Mouse (Mus musculus): ENCODE results near the gene Retreg2. TPM values are rescaled to one million over a fixed set of nuclear protein-coding genes. Genes with fewer than 3 reads are reported as not detected.

The Retreg2 gene
- 177 TPM for polyA plus RNA-seq (2015; fragmentation: Illumina TruSeq; extraction: RNeasy Lipid Tissue Mini Kit (QIAGEN cat#74804); ENCODE audit: low read depth, low replicate concordance)

DNA sequence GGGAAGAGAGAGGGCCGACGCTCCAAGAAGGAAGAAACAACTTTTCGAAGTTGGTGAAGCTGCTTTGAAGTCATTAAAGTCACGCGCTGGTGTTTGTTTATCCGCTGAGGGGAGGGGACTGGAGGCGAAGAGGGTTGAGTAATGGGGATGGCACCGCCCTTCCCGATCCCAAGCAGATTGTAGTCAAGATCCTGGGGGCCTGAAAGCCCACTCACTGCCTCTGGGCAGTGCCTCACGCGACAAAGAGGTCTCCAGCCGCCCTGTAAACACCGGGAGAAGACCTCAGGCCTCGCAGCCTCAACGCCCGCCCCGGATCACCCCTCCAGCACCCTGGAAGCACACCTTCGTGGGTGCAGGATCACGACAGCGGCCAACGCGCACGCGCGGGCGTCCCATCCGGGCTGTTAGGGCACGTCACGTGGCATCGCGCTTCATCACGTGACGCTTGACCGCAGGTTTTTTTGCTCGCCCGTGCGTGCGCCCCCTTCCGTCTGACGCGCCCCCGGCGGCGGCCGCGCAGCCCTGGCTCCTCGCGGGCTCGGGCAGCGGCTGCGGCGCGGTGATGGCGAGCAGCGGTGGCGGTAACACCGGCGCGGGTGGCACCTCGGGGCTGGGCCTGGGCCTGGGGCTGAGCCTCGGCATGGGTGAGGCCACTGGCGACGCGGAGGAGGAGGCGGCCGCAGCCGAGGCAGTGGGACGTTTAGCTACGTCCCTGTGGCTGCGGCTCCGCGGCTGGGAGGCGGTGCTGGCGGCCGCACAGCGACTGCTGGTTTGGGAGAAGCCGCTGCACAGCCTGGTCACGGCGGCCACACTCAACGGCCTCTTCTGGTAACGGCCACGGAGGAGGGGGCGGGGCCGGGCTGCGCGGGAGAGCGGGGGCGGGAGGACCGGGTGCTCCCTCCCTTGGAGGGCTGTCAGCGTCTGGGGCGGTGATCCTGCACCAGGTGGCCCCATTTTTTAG, at the start of gene Retreg2, which contains the start of gene Cnppd1:
TSS of gene Retreg2 (plus strand) at position 478 of the 961 bp plus-strand sequence.
TSS of gene Cnppd1 (minus strand) at position 411 of the 961 bp plus-strand sequence.

DNA sequence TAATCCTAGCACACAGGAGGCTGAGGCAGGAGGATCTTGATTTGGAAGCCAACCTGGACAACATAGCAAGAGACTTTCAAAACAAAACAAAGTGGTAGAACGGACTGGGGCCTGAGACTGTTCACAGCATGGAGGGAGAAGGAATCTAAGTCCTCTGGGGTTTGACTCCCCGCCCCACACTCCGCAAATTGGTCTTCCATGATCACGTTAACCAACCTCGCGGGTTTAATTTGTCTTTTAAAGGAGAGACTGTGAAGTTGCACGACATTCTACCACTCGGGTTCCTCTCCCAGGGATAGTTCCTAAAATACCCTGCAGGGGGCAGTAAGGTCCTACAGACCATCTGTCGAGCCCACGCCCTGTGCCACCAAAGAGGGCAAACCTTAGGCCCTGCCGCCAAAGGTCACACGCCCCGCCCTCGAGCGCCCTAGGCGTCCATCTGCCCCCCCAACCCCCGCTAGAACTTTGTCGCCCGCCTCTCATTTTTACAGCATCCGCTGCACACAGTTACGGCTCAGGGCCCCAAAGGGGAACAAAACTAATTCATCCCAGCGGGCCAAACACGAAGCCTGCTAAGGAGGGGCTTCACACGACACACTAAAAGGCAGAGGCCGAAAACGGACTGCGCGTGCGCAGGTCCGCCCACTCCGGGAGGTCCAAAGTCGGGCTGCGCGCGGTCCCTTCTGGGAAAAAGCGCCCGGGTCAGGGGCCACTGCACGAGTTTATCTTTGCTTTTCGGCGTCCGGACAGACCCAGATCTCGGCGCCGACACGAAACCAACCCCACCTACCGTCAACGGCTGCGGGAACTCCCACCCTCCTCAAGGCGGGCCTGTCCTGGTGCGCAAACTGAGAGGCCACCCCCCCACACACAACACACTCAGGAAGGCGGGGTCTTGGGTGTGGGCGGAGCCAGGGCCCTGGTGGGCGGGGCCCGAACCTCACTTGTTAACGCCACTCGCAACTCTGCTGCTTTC, 17.9 kb upstream of the Retreg2 start, which contains the start of gene Nhej1:
TSS of gene Nhej1 (minus strand) at position 855 of the 976 bp plus-strand sequence.

DNA sequence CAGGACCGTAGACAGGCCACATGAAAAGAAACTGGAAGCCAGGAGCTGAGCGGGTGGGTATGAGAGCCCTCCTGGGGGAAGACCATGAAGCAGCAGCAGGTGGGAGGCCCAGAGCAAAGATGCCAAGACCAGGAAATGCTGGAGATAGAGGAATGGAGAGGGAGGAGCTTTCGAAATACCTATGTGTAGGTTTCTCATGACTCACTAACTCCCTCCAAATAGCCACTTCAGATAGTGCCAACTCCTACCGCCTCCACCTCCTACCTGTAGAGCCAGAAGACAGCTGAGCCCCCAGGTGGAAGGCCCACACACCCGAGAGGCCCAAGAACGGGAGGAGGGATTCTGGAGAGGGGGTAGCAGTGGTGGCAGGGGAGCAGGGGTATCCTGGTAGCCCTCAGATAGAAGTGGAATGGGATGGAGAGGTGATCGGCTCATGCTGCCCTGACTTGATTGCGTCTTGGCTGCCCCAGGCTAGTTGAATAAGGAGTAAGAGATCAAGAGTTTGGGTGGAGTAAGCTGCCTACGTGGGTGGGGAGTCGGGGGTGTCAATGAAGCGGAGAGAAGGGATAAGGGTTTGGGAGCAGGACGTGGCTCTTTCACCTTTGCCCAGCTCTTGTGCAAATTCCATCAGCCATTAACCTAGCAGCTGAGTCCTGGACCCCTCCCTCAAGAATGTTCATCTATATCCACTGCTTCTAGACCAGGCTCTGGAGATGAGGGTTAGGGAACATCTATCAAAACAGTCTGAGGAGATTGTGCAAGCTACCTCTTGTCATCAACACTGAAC, 9.0 kb upstream of the Retreg2 start, which contains the start of gene Slc23a3:
TSS of gene Slc23a3 (minus strand) at position 470 of the 787 bp plus-strand sequence.

DNA sequence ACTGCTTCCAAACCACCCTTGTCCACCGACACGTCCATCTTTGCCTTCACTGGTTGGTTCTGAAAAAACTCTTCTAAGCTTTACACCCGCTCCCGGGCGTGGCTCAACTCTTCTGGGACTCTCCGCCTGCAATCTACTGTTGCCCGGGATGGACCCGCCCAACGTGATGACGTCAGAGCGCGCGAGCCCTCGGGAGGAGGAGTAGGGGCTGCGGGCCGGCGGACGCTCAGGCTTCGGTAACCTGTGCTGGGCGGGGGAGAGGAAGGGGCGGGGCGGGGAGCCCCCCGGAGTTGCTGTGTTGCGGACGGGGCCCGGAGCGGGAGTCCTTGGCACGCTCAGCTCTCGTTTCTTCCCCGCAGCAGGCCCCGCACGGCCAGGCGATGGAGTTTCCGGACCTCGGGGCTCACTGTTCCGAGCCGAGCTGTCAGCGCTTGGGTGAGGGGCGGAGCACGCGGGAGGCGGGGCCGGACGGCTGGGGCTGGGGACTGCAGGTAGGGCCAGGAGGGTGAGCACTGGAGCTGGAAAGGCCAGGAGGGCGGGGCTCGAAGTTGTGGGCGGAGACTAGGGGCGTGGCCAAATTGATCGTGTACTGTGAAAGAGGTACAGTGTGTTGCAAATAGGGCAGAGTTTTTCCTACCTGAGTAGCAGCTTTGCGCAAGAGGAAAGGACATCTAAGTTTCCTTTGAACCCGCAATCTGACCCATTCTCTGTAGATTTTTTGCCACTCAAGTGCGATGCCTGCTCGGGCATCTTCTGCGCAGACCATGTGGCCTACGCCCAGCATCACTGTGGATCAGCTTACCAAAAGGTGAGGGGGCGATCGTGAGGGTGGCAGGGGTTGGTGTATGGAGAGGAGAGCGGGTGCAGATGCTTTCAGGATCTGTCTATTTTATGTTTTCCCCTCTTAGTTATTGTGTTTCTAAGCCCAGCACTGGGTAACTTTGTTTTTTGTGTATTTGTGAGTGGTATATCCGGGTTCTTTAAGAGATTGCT, 26.2 kb downstream of the Retreg2 start, which contains the start of gene Zfand2b:
TSS of gene Zfand2b (plus strand) at position 175 of the 993 bp plus-strand sequence.

DNA sequence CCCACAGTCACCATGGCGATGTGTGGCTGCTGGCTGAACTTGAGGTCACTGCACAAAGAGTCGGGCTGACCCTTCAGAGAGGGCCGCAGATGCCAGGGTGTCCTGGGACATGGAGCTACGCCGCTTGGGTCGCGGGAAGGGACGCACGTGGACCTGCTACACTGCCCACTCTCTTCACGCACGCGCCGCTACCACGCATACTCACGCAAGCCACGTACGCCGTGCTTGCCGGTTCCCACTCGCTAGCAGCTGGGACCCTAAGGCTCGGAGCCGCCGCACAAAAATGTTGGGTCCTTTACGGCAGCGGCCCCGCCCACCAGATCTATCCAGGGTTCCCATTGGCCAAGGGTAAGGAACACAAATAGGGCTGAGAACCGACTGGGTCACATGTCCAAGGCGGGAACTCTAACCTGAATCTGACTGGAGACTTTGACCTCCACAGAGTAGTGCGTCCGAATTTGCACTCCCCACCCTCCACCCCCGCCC, 37.6 kb downstream of the Retreg2 start, which contains the start of gene Abcb6:
TSS of gene Abcb6 (minus strand) at position 288 of the 486 bp plus-strand sequence.

DNA sequence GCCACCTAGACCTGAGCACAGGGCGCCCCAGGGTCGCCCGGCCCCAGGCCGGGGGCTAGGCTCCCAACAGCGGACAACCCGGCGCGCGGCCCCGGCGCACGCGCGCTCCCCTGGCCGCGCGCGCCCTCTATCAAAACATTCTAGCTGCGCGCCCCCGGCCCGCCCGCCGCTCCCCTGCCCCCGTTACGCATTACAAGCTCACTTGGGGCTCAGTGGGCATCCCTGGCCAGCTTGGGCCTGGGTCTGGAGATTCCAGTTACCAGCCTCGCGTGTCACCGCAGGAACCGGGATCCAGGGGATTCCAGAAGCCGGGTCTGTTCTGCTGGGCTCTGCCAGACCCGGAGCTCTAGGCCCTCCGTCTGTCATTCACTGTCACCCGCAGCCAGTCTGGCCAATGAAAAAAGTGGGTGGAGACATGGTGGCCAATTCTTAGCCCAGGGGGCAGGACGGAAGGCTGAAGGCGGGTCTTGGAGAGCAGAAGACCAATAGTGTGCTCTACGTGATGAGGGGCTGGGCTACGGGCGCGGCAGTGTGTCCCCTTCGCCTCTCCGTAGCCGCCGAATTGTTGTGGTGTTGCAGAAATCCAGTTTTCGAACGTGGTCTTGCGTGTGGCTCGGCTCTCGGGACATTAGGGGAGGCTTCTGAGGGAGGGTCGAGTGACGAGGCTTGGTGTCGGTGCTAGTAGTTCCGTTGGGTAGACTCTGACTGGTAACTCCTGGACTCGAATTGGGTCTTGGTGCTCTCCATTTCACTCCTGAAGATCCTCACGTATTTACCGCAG, 49.2 kb downstream of the Retreg2 start, which contains the start of the genes Ankzf1 and Atg9a:
TSS of gene Ankzf1 (plus strand) at position 530 of the 781 bp plus-strand sequence.
TSS of gene Atg9a (minus strand) at position 575 of the 781 bp plus-strand sequence.

Other genes starting within 250 kb of the Retreg2 start
- gene Cryba2, start 249.6 kb upstream of the Retreg2 start, polyA plus RNA-seq (2015; fragmentation: Illumina TruSeq; extraction: RNeasy Lipid Tissue Mini Kit (QIAGEN cat#74804); ENCODE audit: low read depth, low replicate concordance) = 0.74 TPM
- 3.9 TPM for gene Cfap65, start 207.2 kb upstream of the Retreg2 start, polyA plus RNA-seq (2015; fragmentation: Illumina TruSeq; extraction: RNeasy Lipid Tissue Mini Kit (QIAGEN cat#74804); ENCODE audit: low read depth, low replicate concordance)
- gene Ihh, start 191.1 kb upstream of the Retreg2 start, polyA plus RNA-seq (2015; fragmentation: Illumina TruSeq; extraction: RNeasy Lipid Tissue Mini Kit (QIAGEN cat#74804); ENCODE audit: low read depth, low replicate concordance) = 0.30 TPM
- gene Nhej1, start 17.6 kb upstream of the Retreg2 start, polyA plus RNA-seq (2015; fragmentation: Illumina TruSeq; extraction: RNeasy Lipid Tissue Mini Kit (QIAGEN cat#74804); ENCODE audit: low read depth, low replicate concordance) = 2.9 TPM
- gene Slc23a3, start 8.9 kb upstream of the Retreg2 start, polyA plus RNA-seq (2015; fragmentation: Illumina TruSeq; extraction: RNeasy Lipid Tissue Mini Kit (QIAGEN cat#74804); ENCODE audit: low read depth, low replicate concordance) = 1.2 TPM
- gene Cnppd1, start 67 bp upstream of the Retreg2 start, polyA plus RNA-seq (2015; fragmentation: Illumina TruSeq; extraction: RNeasy Lipid Tissue Mini Kit (QIAGEN cat#74804); ENCODE audit: low read depth, low replicate concordance) = 32.5 TPM
- 38.9 TPM for gene Zfand2b, start 25.9 kb downstream of the Retreg2 start, polyA plus RNA-seq (2015; fragmentation: Illumina TruSeq; extraction: RNeasy Lipid Tissue Mini Kit (QIAGEN cat#74804); ENCODE audit: low read depth, low replicate concordance)
- gene Abcb6, start 37.6 kb downstream of the Retreg2 start, polyA plus RNA-seq (2015; fragmentation: Illumina TruSeq; extraction: RNeasy Lipid Tissue Mini Kit (QIAGEN cat#74804); ENCODE audit: low read depth, low replicate concordance) = 16.0 TPM
- 23.9 TPM for gene Ankzf1, start 49.4 kb downstream of the Retreg2 start, polyA plus RNA-seq (2015; fragmentation: Illumina TruSeq; extraction: RNeasy Lipid Tissue Mini Kit (QIAGEN cat#74804); ENCODE audit: low read depth, low replicate concordance)
- gene Atg9a, start 49.4 kb downstream of the Retreg2 start, polyA plus RNA-seq (2015; fragmentation: Illumina TruSeq; extraction: RNeasy Lipid Tissue Mini Kit (QIAGEN cat#74804); ENCODE audit: low read depth, low replicate concordance) = 87.2 TPM
- 9.7 TPM for gene Glb1l, start 68.0 kb downstream of the Retreg2 start, polyA plus RNA-seq (2015; fragmentation: Illumina TruSeq; extraction: RNeasy Lipid Tissue Mini Kit (QIAGEN cat#74804); ENCODE audit: low read depth, low replicate concordance)
- 131 TPM for gene Stk16, start 68.1 kb downstream of the Retreg2 start, polyA plus RNA-seq (2015; fragmentation: Illumina TruSeq; extraction: RNeasy Lipid Tissue Mini Kit (QIAGEN cat#74804); ENCODE audit: low read depth, low replicate concordance)
- 815 TPM for gene Tuba4a, start 77.1 kb downstream of the Retreg2 start, polyA plus RNA-seq (2015; fragmentation: Illumina TruSeq; extraction: RNeasy Lipid Tissue Mini Kit (QIAGEN cat#74804); ENCODE audit: low read depth, low replicate concordance)
- not detected for gene A630095N17Rik, start 89.3 kb downstream of the Retreg2 start, polyA plus RNA-seq (2015; fragmentation: Illumina TruSeq; extraction: RNeasy Lipid Tissue Mini Kit (QIAGEN cat#74804); ENCODE audit: low read depth, low replicate concordance)
- 126 TPM for gene Dnajb2, start 93.6 kb downstream of the Retreg2 start, polyA plus RNA-seq (2015; fragmentation: Illumina TruSeq; extraction: RNeasy Lipid Tissue Mini Kit (QIAGEN cat#74804); ENCODE audit: low read depth, low replicate concordance)
- 334 TPM for gene Ptprn, start 121.7 kb downstream of the Retreg2 start, polyA plus RNA-seq (2015; fragmentation: Illumina TruSeq; extraction: RNeasy Lipid Tissue Mini Kit (QIAGEN cat#74804); ENCODE audit: low read depth, low replicate concordance)
- gene Resp18, start 135.6 kb downstream of the Retreg2 start, polyA plus RNA-seq (2015; fragmentation: Illumina TruSeq; extraction: RNeasy Lipid Tissue Mini Kit (QIAGEN cat#74804); ENCODE audit: low read depth, low replicate concordance) = 298 TPM
- 71.3 TPM for gene Dnpep, start 175.2 kb downstream of the Retreg2 start, polyA plus RNA-seq (2015; fragmentation: Illumina TruSeq; extraction: RNeasy Lipid Tissue Mini Kit (QIAGEN cat#74804); ENCODE audit: low read depth, low replicate concordance)
- 2.4 TPM for gene Des, start 217.6 kb downstream of the Retreg2 start, polyA plus RNA-seq (2015; fragmentation: Illumina TruSeq; extraction: RNeasy Lipid Tissue Mini Kit (QIAGEN cat#74804); ENCODE audit: low read depth, low replicate concordance)
- gene Speg, start 232.5 kb downstream of the Retreg2 start, polyA plus RNA-seq (2015; fragmentation: Illumina TruSeq; extraction: RNeasy Lipid Tissue Mini Kit (QIAGEN cat#74804); ENCODE audit: low read depth, low replicate concordance) = 92.7 TPM

Data from brain, adult 10 weeks (tissue).